Mouse (Mus musculus) forebrain, embryonic 15.5 days (tissue): ENCODE measurements around the gene Pten. TPM values are rescaled to one million over a fixed set of nuclear protein-coding genes. Genes with fewer than 3 reads are reported as not detected.

Source experiments
- ATAC-seq: fragments of 200-750 bp; cut with Nextera tagmentation; replicated peaks from 2 replicates; pipeline ENCODE4 v1.8.0; 2017; ENCODE audit warnings: mild to moderate bottlenecking, moderate TSS enrichment, moderate library complexity
- H3K27ac ChIP-seq: fragments of 300-500 bp; sonication (generic); replicated peaks from 2 replicates; pipeline ENCODE4 v1.5.1; 2015; ENCODE audit warnings: mild to moderate bottlenecking, inconsistent platforms
- H3K27me3 ChIP-seq: fragments of 300-500 bp; sonication (generic); 2 replicates; pipeline ENCODE4 v1.6.1; 2015; ENCODE audit warnings: inconsistent platforms
- H3K36me3 ChIP-seq: fragments of 300-500 bp; sonication (generic); 2 replicates; pipeline ENCODE4 v1.6.1; 2015; ENCODE audit warnings: mild to moderate bottlenecking, inconsistent platforms
- H3K4me1 ChIP-seq: fragments of 300-500 bp; sonication (generic); 2 replicates; pipeline ENCODE4 v1.6.1; 2015; ENCODE audit warnings: inconsistent platforms
- H3K4me2 ChIP-seq: fragments of 300-500 bp; sonication (generic); replicated peaks from 2 replicates; pipeline ENCODE4 v1.6.1; 2015; ENCODE audit warnings: mild to moderate bottlenecking, inconsistent platforms
- H3K4me3 ChIP-seq: fragments of 300-500 bp; sonication (generic); 2 replicates; pipeline ENCODE4 v1.5.1; 2015; ENCODE audit warnings: mild to moderate bottlenecking, inconsistent platforms
- H3K9ac ChIP-seq: fragments of 300-500 bp; sonication (generic); replicated peaks from 2 replicates; pipeline ENCODE4 v1.6.1; 2015; ENCODE audit warnings: mild to moderate bottlenecking, inconsistent platforms
- H3K9me3 ChIP-seq: fragments of 300-500 bp; sonication (generic); 2 replicates; pipeline ENCODE4 v1.6.1; 2016; ENCODE audit warnings: inconsistent platforms
- WGBS: fragments of 180-500 bp; shearing (Covaris S2); methylation state at CpG from one replicate; pipeline ENCODE4 v1.1.7; 2015; ENCODE audit warnings: mixed read lengths; 5-methylcytosine and 5-hydroxymethylcytosine counted together
- polyA plus RNA-seq: library from polyadenylated mRNA; unstranded; fragments of >200 nt; fragmentation: Nextera tagmentation; extraction: Ambion mirVana; gene quantifications from 2 replicates; pipeline ENCODE4 v1.2.1, GENCODE M21; 2015

The Pten gene
- polyA plus RNA-seq, 1 experiment from 2014 or later = 12.2 TPM

DNA sequence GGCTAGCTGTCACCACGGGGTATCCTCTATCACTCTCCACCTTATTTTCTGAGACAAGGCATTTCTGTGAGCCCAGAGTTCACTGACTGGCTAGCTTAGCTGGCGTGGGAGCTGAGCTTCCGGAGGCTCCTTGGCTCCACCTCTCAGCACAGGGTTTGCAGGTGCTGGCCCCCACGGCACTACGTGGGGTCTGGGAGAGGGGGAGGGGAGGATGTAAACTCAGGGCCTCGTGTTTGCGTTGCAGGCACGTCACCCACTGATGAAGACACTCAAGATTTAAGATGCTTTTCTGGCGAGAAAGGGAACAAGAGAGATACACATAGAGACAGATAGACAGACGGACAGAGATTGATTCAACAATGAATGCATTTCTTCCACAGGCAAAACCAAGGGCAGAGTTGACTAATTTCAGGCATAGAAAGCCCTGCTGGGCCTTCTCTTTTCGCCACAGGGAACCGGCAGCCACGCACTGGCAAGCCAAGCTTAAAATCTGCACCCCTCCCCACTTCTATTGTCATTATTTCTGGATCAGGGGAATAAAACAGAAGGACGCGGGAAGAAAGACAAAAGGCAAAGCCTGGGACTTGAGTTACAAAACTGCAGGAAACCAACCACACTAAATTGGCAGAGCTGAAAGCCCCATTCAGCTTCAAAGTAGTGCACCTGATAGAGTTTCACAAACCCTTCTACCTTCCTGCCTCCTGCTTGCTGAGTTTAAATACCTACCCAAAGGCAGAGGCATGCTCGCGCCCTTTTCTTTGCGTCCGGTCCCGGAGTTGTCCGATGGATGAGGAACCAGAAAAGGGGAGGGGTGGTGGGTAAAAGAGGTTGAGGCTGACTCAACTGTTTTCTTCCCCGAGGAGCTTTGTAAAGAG, 30.6 kb upstream of the Pten start:
- H3K9ac ChIP-seq = peak overlapping the region; percentile 18; the same call in 1 of the 2 replicates
- no peaks in the 10 kb centered on the region for H3K9me3 ChIP-seq
- no peak overlapping the region for H3K27ac ChIP-seq
- H3K27me3 ChIP-seq = no peaks in the 10 kb centered on the region
- WGBS = 2% methylated on average over 22 of the region's 22 CpGs
- peak overlapping the region; percentile 15 for H3K4me3 ChIP-seq
- H3K36me3 ChIP-seq = no peaks in the 10 kb centered on the region
- ATAC-seq = peak; percentile 53
- peak overlapping the region; percentile 40 for H3K4me2 ChIP-seq
- peaks cover 11% of the 10 kb centered on the region for H3K4me1 ChIP-seq

- no peaks in the 10 kb centered on the region for H3K36me3 ChIP-seq
- no peak for ATAC-seq
- 89% methylated on average over 4 of the region's 4 CpGs for WGBS
- no peaks in the 10 kb centered on the region for H3K27me3 ChIP-seq
- H3K4me1 ChIP-seq = peaks cover 11% of the 10 kb centered on the region
- H3K4me3 ChIP-seq = no peak overlapping the region
- no peak overlapping the region for H3K9ac ChIP-seq
- H3K27ac ChIP-seq = no peak overlapping the region
- no peaks in the 10 kb centered on the region for H3K9me3 ChIP-seq
- no peak overlapping the region for H3K4me2 ChIP-seq
These were observed 27.5 kb upstream of the Pten start for GRCm38 (mm10) chr19:32729785-32730184.

DNA sequence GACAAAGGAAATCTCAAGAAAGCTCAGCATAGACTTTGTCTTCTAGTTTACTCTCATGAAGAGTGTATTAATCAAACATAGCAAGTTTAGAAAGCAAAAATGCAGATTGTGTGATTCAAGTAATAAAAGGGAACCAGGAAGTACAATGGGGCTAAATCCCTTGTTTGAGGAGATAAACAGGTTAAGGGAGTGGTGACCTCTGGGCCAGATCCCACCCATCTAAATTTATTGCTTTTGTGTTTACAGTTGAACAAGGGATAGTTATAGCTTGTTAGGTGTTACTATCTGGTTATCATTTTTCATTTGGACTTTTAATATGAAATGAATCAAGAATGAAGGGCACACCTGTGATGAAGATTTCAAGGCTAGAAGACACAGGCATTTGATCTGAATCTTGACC, 24.4 kb upstream of the Pten start:
- H3K4me2 ChIP-seq = no peak overlapping the region
- no peak overlapping the region for H3K4me3 ChIP-seq
- H3K27ac ChIP-seq = no peak overlapping the region
- no peaks in the 10 kb centered on the region for H3K36me3 ChIP-seq
- H3K9me3 ChIP-seq = no peaks in the 10 kb centered on the region
- H3K9ac ChIP-seq = no peak overlapping the region
- no peaks in the 10 kb centered on the region for H3K4me1 ChIP-seq
- no peak for ATAC-seq
- H3K27me3 ChIP-seq = no peaks in the 10 kb centered on the region

- no peak overlapping the region for H3K9ac ChIP-seq
- H3K4me3 ChIP-seq = no peak overlapping the region
- H3K36me3 ChIP-seq = no peaks in the 10 kb centered on the region
- no peak for ATAC-seq
- H3K27me3 ChIP-seq = no peaks in the 10 kb centered on the region
- H3K9me3 ChIP-seq = no peaks in the 10 kb centered on the region
- no peaks in the 10 kb centered on the region for H3K4me1 ChIP-seq
- no peak overlapping the region for H3K27ac ChIP-seq
- no peak overlapping the region for H3K4me2 ChIP-seq
- WGBS = 92% methylated on average over 7 of the region's 7 CpGs
These were observed 19.5 kb upstream of the Pten start for GRCm38 (mm10) chr19:32737844-32738243.

- Histone ChIP-seq H3K27me3 (no peaks in the 10 kb centered on the region), H3K9me3 (no peaks in the 10 kb centered on the region), H3K4me1 (no peaks in the 10 kb centered on the region), H3K9ac (no peak within 1 kb of the TSS), H3K4me3 (no peak within 1 kb of the TSS), H3K4me2 (no peak within 1 kb of the TSS), H3K27ac (no peak within 1 kb of the TSS), H3K36me3 (no peaks in the 10 kb centered on the region)
- no peak for ATAC-seq
- WGBS = 94% methylated on average over 4 of the region's 4 CpGs
These were observed 17.6 kb upstream of the Pten start, which contains the start of gene Atad1 for GRCm38 (mm10) chr19:32739686-32740085. Atad1 (minus strand) TSS chr19:32739786.

- 93% methylated on average over 4 of the region's 4 CpGs for WGBS
- no peak overlapping the region for H3K27ac ChIP-seq
These were observed 16.5 kb upstream of the Pten start for GRCm38 (mm10) chr19:32740641-32741345.

GRCm38 (mm10) chr19:32749425-32749824, 7.9 kb upstream of the Pten start:
- H3K4me2 ChIP-seq = no peak overlapping the region
- WGBS = 5% methylated on average over 6 of the region's 6 CpGs
- no peak for ATAC-seq
- H3K4me3 ChIP-seq = no peak overlapping the region
- 0 out of 2 replicates have a peak, but pooled peaks cover 3% of the 10 kb centered on the region for H3K27me3 ChIP-seq
- no peak overlapping the region for H3K9ac ChIP-seq
- H3K36me3 ChIP-seq = no peaks in the 10 kb centered on the region
- H3K27ac ChIP-seq = no peak overlapping the region
- no peaks in the 10 kb centered on the region for H3K9me3 ChIP-seq
- peaks cover 2% of the 10 kb centered on the region for H3K4me1 ChIP-seq

More at GRCm38 (mm10) chr19:32740641-32741345, 16.5 kb upstream of the Pten start:
- H3K4me1 ChIP-seq = no peaks in the 10 kb centered on the region
- H3K27me3 ChIP-seq = no peaks in the 10 kb centered on the region
- no peak overlapping the region for H3K4me3 ChIP-seq
- ATAC-seq = no peak
- no peaks in the 10 kb centered on the region for H3K9me3 ChIP-seq
- H3K9ac ChIP-seq = no peak overlapping the region
- no peaks in the 10 kb centered on the region for H3K36me3 ChIP-seq
- no peak overlapping the region for H3K4me2 ChIP-seq

- 90% methylated on average over 6 of the region's 6 CpGs for WGBS
These were observed 4.9 kb upstream of the Pten start for GRCm38 (mm10) chr19:32752357-32752756.

DNA sequence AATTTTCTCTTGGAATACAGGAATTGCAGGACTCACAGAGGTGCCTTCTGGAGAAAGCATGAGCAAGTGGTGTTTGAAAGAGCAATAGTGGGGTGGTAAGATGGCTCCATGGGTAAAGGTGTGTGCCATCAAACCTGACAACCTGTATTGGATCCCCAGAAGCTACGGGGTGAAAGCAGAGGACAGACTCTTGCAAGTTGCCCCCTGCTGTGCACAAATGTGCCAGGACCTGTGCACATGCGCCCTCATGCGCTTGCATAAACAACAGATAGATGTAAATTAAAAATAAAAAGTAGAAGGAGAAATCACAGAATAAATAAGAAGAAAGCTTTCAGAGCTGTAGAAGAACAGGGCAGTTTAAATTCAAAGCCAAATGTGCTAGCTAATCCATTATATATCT, 3.9 kb upstream of the Pten start:
- no peak overlapping the region for H3K27ac ChIP-seq
- no peak for ATAC-seq
- H3K27me3 ChIP-seq = 0 out of 2 replicates have a peak, but pooled peaks cover 3% of the 10 kb centered on the region
- WGBS = 79% methylated on average over 3 of the region's 3 CpGs
- H3K9ac ChIP-seq = no peak overlapping the region
- no peaks in the 10 kb centered on the region for H3K9me3 ChIP-seq
- no peaks in the 10 kb centered on the region for H3K36me3 ChIP-seq
- no peak overlapping the region for H3K4me2 ChIP-seq
- peaks cover 15% of the 10 kb centered on the region for H3K4me1 ChIP-seq
- H3K4me3 ChIP-seq = no peak overlapping the region

More at GRCm38 (mm10) chr19:32752357-32752756, 4.9 kb upstream of the Pten start:
- H3K4me2 ChIP-seq = no peak overlapping the region
- H3K36me3 ChIP-seq = no peaks in the 10 kb centered on the region
- 0 out of 2 replicates have a peak, but pooled peaks cover 3% of the 10 kb centered on the region for H3K27me3 ChIP-seq
- H3K4me1 ChIP-seq = peaks cover 15% of the 10 kb centered on the region
- no peak overlapping the region for H3K27ac ChIP-seq
- no peak overlapping the region for H3K9ac ChIP-seq
- H3K4me3 ChIP-seq = no peak overlapping the region
- ATAC-seq = no peak
- no peaks in the 10 kb centered on the region for H3K9me3 ChIP-seq

- H3K4me2 ChIP-seq = peak overlapping the region; percentile 72; the same call in 1 of the 2 replicates
- H3K27ac ChIP-seq = no peak overlapping the region
- H3K27me3 ChIP-seq = 0 out of 2 replicates have a peak, but pooled peaks cover 3% of the 10 kb centered on the region
- WGBS = 18% methylated on average over 15 of the region's 15 CpGs
- H3K9ac ChIP-seq = no peak overlapping the region
- no peak for ATAC-seq
- no peaks in the 10 kb centered on the region for H3K9me3 ChIP-seq
- H3K4me1 ChIP-seq = peaks cover 19% of the 10 kb centered on the region
- no peak overlapping the region for H3K4me3 ChIP-seq
- no peaks in the 10 kb centered on the region for H3K36me3 ChIP-seq
These were observed 2.9 kb upstream of the Pten start for GRCm38 (mm10) chr19:32754188-32755000.

GRCm38 (mm10) chr19:32755104-32755791, 2.0 kb upstream of the Pten start:
- Histone ChIP-seq H3K27me3 (0 out of 2 replicates have a peak, but pooled peaks cover 3% of the 10 kb centered on the region), H3K4me3 (peak overlapping the region; percentile 92), H3K27ac (peak overlapping the region; percentile 99; the same call in 1 of the 2 replicates), H3K36me3 (no peaks in the 10 kb centered on the region), H3K9me3 (no peaks in the 10 kb centered on the region), H3K4me1 (peaks cover 26% of the 10 kb centered on the region), H3K9ac (peak overlapping the region; percentile 74), H3K4me2 (peak overlapping the region; percentile 72)
- ATAC-seq = no peak
- 3% methylated on average over 12 of the region's 12 CpGs for WGBS
